Mouse (Mus musculus) forebrain, embryonic 14.5 days (tissue): ENCODE measurements around the gene Ranbp17. TPM values are rescaled to one million over a fixed set of nuclear protein-coding genes. Genes with fewer than 3 reads are reported as not detected.
A peak's percentile ranks its signal among the peaks of the same experiment; 100 is the strongest.

Experiments
- ATAC-seq: fragments of 200-750 bp; cut with Nextera tagmentation; 2 replicates; pipeline ENCODE4 v1.8.0; 2017; ENCODE audit warnings: mild to moderate bottlenecking, moderate library complexity
- DNase-seq: peaks from one replicate; pipeline ENCODE4 v3.0.0-alpha.2; 2015; ENCODE audit warnings: low spot score
- H3K27ac ChIP-seq: fragments of 300-500 bp; sonication (generic); 2 replicates; pipeline ENCODE4 v1.5.1; 2014; ENCODE audit warnings: low read depth, mild to moderate bottlenecking, control low read depth, low read length, moderate library complexity
- H3K27me3 ChIP-seq: fragments of 300-500 bp; sonication (generic); replicated peaks from 2 replicates; pipeline ENCODE4 v1.6.1; 2014; ENCODE audit warnings: low read length, control low read depth, mixed read lengths; ENCODE audit not compliant: control insufficient read depth, insufficient read depth
- H3K36me3 ChIP-seq: fragments of 300-500 bp; sonication (generic); 2 replicates; pipeline ENCODE4 v1.6.1; 2014; ENCODE audit warnings: low read length, control low read depth; ENCODE audit not compliant: control insufficient read depth, insufficient read depth
- H3K4me1 ChIP-seq: fragments of 300-500 bp; sonication (generic); 2 replicates; pipeline ENCODE4 v1.6.1; 2014; ENCODE audit warnings: antibody characterized with exemption, low read length, control low read depth; ENCODE audit not compliant: control insufficient read depth, insufficient read depth
- H3K4me2 ChIP-seq: fragments of 300-500 bp; sonication (generic); 2 replicates; pipeline ENCODE4 v1.6.1; 2014; ENCODE audit warnings: mild to moderate bottlenecking, control low read depth, low read length
- H3K4me3 ChIP-seq: fragments of 300-500 bp; sonication (generic); 2 replicates; pipeline ENCODE4 v1.5.1; 2014; ENCODE audit warnings: low read depth, low read length, control low read depth
- H3K9ac ChIP-seq: fragments of 300-500 bp; sonication (generic); 2 replicates; pipeline ENCODE4 v1.6.1; 2014; ENCODE audit warnings: mild to moderate bottlenecking, low read length, control low read depth, moderate library complexity
- H3K9me3 ChIP-seq: fragments of 300-500 bp; sonication (generic); replicated peaks from 2 replicates; pipeline ENCODE4 v1.6.1; 2016; ENCODE audit warnings: low read length, control low read depth, mixed read lengths; ENCODE audit not compliant: control insufficient read depth
- WGBS: fragments of 180-500 bp; shearing (Covaris S2); extraction: QIAGEN DNeasy Blood & Tissue Kit; methylation state at CpG from one replicate; pipeline ENCODE4 v1.1.7; 2014; 5-methylcytosine and 5-hydroxymethylcytosine counted together
- polyA plus RNA-seq: library from polyadenylated mRNA; unstranded; fragments of >200 nt; fragmentation: Nextera tagmentation; extraction: Ambion mirVana; gene quantifications from 2 replicates; pipeline ENCODE4 v1.2.1, GENCODE M21; 2014

Ranbp17 gene
- 5.8 and 9.3 TPM in 2 replicates for polyA plus RNA-seq

DNA sequence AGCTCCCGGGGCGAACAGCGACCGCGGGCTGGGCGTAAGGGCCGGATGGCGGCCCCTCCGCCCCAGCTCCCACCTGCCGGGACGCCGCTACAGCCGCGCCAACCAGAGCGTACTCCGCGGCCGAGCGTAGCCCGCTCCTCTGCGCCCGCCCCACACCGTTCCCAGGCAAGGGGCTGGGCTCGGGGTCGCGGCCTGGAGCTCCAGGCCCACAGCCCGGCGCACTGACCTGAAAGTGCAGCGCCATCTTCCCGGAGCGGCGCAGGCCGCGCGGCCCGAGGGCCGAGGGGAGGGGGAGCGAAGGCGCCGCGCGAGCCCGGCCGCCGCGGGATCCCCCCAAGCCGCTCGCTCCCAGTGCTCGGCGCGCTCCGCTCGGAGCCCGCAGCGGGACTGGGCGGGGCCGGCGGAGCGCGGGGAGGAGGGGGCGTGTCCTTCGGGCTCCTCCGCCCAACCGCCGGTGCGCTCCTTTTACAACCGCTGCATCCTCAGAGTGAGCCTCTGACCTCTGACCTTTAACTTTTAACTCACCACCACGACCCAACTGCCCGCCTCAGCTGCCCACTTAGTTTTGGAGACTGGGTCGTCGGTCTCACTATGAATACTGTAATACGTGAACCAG lies at the start of gene Ranbp17:
Gene Ranbp17, minus strand, starts transcription at position 371 of the 616 bp plus-strand sequence.
- peak within 1 kb of the TSS; percentile 64 for H3K4me2 ChIP-seq
- ATAC-seq = peak; percentile 92
- peak within 1 kb of the TSS; percentile 86 for H3K4me3 ChIP-seq
- H3K9ac ChIP-seq = peak within 1 kb of the TSS; percentile 89
- WGBS = 3% methylated on average over 63 of the region's 72 CpGs
- DNase-seq = peak; percentile 82
- H3K27me3 ChIP-seq = no peaks in the 10 kb centered on the region
- no peaks in the 10 kb centered on the region for H3K9me3 ChIP-seq
- H3K36me3 ChIP-seq = no peaks in the 10 kb centered on the region
- H3K27ac ChIP-seq = peak within 1 kb of the TSS; percentile 83
- no peaks in the 10 kb centered on the region; the same call in 1 of the 2 replicates for H3K4me1 ChIP-seq

DNA sequence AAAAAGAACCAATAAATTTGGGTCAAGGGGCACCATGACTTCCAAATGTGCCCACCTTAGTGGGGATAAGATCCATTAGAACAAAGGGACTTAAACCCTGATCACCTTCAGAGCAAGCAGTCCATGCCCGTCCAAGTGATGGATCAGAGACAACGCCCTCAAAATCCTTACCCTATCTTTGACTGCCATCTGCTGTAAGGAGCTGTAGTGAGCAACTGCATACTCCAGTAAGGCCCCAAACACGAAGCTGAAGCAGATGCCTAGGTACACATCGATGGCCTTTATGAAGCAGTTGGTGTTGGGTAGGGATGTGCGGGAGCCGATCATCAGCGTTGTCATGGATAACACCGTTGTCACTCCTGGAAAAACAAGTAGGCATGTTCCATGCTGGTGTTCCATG lies 40.6 kb upstream of the Ranbp17 start:
- WGBS = 86% methylated on average over 8 of the region's 8 CpGs
- Histone ChIP-seq H3K9me3 (no peaks in the 10 kb centered on the region), H3K4me2 (no peak overlapping the region), H3K4me3 (no peak overlapping the region), H3K4me1 (no peaks in the 10 kb centered on the region), H3K9ac (no peak overlapping the region), H3K27ac (no peak overlapping the region), H3K27me3 (no peaks in the 10 kb centered on the region), H3K36me3 (no peaks in the 10 kb centered on the region)
- no peak for ATAC-seq
- peak; percentile 21 for DNase-seq

DNA sequence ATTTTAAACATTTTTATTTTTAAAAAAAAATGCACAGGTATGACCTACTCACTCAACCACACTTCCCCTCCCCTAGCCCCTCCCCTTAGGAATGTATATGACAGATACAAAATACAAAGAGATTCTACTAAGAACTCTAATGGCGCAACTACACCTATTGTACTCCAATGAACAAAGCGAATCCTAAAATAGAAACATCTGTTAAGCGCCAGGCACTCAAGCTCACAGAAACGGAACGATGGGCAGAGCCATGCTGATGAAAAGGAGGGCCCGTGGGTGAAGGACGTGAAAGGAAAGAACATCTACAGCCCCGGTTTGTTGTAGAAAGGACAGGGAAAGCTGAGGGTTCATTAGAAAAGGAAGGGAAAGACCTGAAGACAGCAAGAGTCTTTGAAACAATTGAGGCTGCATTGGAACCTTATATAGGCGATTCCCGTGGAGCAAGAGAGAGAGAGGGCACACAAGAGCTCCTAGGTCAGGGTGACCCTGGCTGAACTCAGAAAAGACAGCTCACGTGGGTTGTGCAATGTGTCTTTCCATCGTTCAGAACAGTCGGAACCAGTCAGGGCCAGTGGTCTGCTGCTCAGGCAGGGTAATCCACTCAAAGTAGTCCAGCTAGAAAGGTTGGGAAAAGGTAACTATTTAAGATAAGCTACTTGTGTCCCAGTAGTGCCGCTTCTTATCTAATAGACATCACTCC lies 37.5 kb upstream of the Ranbp17 start:
- no peaks in the 10 kb centered on the region for H3K9me3 ChIP-seq
- H3K9ac ChIP-seq = no peak overlapping the region
- no peaks in the 10 kb centered on the region for H3K36me3 ChIP-seq
- H3K4me3 ChIP-seq = no peak overlapping the region
- H3K4me1 ChIP-seq = no peaks in the 10 kb centered on the region
- 83% methylated on average over 14 of the region's 14 CpGs for WGBS
- DNase-seq (no peak), ATAC-seq (no peak)
- no peak overlapping the region for H3K27ac ChIP-seq
- no peaks in the 10 kb centered on the region for H3K27me3 ChIP-seq
- H3K4me2 ChIP-seq = no peak overlapping the region

DNA sequence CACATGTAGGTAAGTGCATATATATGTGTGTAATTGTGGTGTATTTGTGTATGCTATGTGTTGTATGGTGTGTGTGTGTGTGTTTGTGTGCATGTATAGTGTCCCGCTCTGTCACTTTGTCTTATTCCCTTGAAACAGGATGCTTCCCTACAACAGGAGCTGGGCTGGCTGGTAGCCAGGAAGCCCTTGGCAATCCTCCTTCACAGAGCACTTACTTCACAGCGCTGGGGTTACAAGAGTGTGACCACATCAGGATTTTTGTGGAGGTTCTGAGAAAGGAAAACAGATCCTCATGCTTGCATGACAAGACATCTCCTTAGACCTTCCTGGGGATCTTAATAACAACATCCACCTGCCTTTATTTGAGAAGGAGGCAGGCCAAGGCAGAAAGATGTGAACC lies 33.8 kb upstream of the Ranbp17 start:
- Histone ChIP-seq H3K4me3 (no peak overlapping the region), H3K4me2 (no peak overlapping the region), H3K36me3 (no peaks in the 10 kb centered on the region), H3K9ac (no peak overlapping the region), H3K27ac (no peak overlapping the region), H3K4me1 (no peaks in the 10 kb centered on the region), H3K9me3 (no peaks in the 10 kb centered on the region), H3K27me3 (no peaks in the 10 kb centered on the region)
- WGBS = 81% methylated on average over 2 of the region's 2 CpGs
- ATAC-seq (no peak), DNase-seq (no peak)

DNA sequence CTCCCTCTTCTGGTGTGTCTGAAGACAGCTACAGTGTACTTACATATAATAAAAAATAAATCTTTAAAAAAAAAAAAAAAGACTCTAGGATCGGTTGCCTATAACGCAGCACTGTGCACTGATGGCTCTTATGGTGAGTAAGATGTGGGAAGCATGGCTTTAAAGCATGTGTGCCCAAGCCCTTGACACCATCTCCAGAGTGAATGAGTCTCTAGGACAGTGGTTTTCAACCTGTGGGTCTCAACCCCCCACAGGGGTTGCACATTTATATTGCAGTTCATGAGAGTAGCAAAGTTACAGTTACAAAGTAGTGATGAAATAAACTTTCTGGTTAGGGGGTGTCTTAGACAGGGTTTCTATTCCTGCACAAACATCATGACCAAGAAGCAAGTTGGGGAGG lies 31.4 kb upstream of the Ranbp17 start:
- no peaks in the 10 kb centered on the region for H3K9me3 ChIP-seq
- H3K27me3 ChIP-seq = no peaks in the 10 kb centered on the region
- ATAC-seq = no peak
- no peak for DNase-seq
- H3K4me2 ChIP-seq = no peak overlapping the region
- WGBS = 96% methylated on average over 2 of the region's 2 CpGs
- H3K4me3 ChIP-seq = no peak overlapping the region
- H3K36me3 ChIP-seq = no peaks in the 10 kb centered on the region
- no peak overlapping the region for H3K27ac ChIP-seq
- H3K4me1 ChIP-seq = no peaks in the 10 kb centered on the region
- H3K9ac ChIP-seq = no peak overlapping the region

DNA sequence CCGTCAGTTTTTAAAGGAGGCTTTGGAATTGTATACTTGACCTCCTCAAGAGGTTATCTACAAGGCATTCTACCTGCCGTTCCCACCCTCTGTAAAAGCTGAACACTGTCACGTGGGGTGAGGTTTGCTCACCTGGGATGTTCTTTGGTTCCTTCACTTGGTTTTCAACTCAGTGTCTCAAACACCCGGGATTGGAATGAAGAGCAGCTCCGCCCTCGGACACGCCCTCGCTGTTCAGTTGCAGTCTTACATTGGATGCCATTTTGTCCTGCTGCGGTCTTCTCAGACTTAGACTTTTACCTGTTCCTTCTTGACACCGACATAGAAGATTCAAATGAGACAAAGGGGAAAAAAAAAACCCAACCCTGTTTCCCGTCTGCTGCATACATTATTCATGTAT lies 30.6 kb upstream of the Ranbp17 start:
- ATAC-seq (no peak), DNase-seq (no peak)
- WGBS = 70% methylated on average over 11 of the region's 11 CpGs
- H3K4me3 ChIP-seq = no peak overlapping the region
- no peaks in the 10 kb centered on the region for H3K36me3 ChIP-seq
- no peaks in the 10 kb centered on the region for H3K27me3 ChIP-seq
- H3K27ac ChIP-seq = no peak overlapping the region
- H3K4me1 ChIP-seq = no peaks in the 10 kb centered on the region
- no peaks in the 10 kb centered on the region for H3K9me3 ChIP-seq
- no peak overlapping the region for H3K4me2 ChIP-seq
- H3K9ac ChIP-seq = no peak overlapping the region

DNA sequence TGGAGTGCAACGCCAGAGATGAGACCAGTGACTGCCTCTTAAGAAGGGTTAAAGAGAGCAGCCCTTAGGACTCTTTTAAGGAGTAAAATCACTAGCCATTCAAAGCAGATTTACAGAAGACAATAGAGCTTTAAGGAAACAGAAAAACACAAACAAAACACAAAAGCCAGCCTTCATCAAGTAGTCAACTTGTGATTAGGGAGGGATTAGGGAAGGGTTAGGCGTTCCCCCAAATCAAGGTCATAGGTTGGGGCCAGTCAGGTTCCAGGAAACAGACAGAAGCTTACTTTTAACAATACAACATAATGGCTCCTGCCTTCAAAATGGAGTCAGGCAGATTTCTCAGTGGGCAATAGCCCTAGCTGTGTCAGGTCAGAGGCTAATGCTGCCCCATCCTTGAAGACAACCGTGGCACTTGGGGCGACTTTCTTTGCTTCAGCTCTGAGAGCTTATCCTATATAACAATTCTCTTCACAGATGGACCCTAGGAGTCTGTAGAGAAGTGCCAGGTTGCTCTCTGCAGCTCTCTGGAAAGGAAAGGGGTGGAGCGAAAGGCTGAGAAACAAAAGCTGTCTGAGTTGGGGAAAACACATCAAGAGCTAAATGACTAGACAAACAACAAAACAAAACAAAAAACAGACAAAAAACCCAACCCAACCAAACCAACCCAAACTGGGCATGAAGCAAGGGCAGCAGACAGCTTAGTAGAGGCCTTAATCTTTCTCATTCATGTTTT lies 24.0 kb upstream of the Ranbp17 start:
- DNase-seq (no peak), ATAC-seq (no peak)
- no peak overlapping the region for H3K4me2 ChIP-seq
- H3K9ac ChIP-seq = no peak overlapping the region
- H3K4me3 ChIP-seq = no peak overlapping the region
- H3K9me3 ChIP-seq = no peaks in the 10 kb centered on the region
- H3K36me3 ChIP-seq = no peaks in the 10 kb centered on the region
- no peak overlapping the region for H3K27ac ChIP-seq
- H3K27me3 ChIP-seq = no peaks in the 10 kb centered on the region
- no peaks in the 10 kb centered on the region for H3K4me1 ChIP-seq
- 50% methylated on average over 5 of the region's 5 CpGs for WGBS

DNA sequence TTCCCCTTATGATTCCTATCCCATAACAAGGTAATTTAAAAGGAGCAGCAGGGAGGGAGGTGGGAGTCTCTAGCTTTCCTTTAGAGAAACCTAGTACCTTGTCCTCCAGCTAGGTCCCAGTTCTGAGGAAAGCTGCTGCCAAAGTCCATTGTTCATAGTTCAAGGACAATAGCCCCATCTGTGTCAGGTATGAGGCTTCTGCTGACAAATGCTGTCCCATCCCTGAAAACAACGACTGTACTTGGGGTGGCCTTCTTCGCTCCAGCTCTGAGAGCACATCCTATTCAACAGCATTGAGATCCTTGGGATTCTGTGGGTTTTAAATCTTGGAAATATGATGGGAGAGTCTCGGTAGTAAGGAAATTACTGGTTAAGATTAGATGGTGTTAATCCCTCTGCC lies 23.1 kb upstream of the Ranbp17 start:
- no peaks in the 10 kb centered on the region for H3K9me3 ChIP-seq
- H3K27me3 ChIP-seq = no peaks in the 10 kb centered on the region
- H3K27ac ChIP-seq = no peak overlapping the region
- WGBS = 88% methylated on average over 3 of the region's 3 CpGs
- H3K4me3 ChIP-seq = no peak overlapping the region
- no peak overlapping the region for H3K4me2 ChIP-seq
- no peaks in the 10 kb centered on the region for H3K4me1 ChIP-seq
- DNase-seq (no peak), ATAC-seq (no peak)
- no peaks in the 10 kb centered on the region for H3K36me3 ChIP-seq
- H3K9ac ChIP-seq = no peak overlapping the region

DNA sequence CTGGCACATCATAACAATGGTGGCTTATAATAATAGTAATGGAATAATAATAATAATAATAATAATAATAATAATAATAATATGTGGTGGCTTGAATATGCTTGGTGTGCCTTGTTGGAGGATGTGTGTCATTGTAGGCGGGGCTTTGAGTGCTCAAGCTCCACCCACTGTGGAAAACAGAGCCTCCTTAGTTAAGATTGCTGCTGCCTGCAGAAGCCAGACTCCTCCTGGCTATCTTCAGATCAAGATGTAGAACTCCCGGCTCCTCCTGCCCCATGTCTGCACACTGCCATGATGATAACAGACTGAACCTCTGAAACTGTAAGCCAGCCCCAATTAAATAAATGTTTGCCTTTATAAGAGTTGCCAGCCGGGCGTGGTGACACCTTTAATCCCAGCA lies 21.0 kb upstream of the Ranbp17 start:
- WGBS = 95% methylated on average over 4 of the region's 4 CpGs
- DNase-seq (no peak), ATAC-seq (no peak)
- Histone ChIP-seq H3K36me3 (no peaks in the 10 kb centered on the region), H3K27me3 (no peaks in the 10 kb centered on the region), H3K4me3 (no peak overlapping the region), H3K9ac (no peak overlapping the region), H3K27ac (no peak overlapping the region), H3K4me1 (no peaks in the 10 kb centered on the region), H3K9me3 (no peaks in the 10 kb centered on the region), H3K4me2 (no peak overlapping the region)
